Mouse (Mus musculus): ENCODE results near the gene Gpha2.

- TF ChIP-seq CTCF (IDR thresholded peaks at IDR 0.05; ENCODE audit: borderline replicate concordance, extremely low read depth, insufficient read depth, insufficient read length), result no peak
- TF ChIP-seq POLR2A (IDR thresholded peaks at IDR 0.05; ENCODE audit: borderline replicate concordance, extremely low read depth, insufficient read depth, insufficient read length, poor library complexity, severe bottlenecking), result no peak
Observed at GRCm38 (mm10) chr19:6234337-6235083, 8.3 kb downstream of the Gpha2 start.

All from brain, embryonic 14.5 days (tissue).